ENCODE assay signal across 14 mouse cellular contexts in genomic region chr3:157582626-157583405, GRCm38 (mm10). TPM values are rescaled to one million over a fixed set of nuclear protein-coding genes. Genes with fewer than 3 reads are reported as not detected.
DNase-seq lines count a peak whose midpoint lies in the region; ATAC-seq and TF ChIP-seq lines count a peak whose summit lies in the region.
"Had no signal": no experiment of that assay in that cellular context is flagged by ENCODE, and none has a peak within 500 bp of the region (broad histone marks: within the 10 kb centered on the region; RNA-seq: fewer than 3 reads in every experiment).

No protein-coding gene starts in this region.

- TF ChIP-seq CTCF in stomach, postnatal 0 days (IDR thresholded peaks at IDR 0.05; ENCODE audit: low read depth): no peak

- H3K9ac ChIP-seq in forebrain, embryonic 11.5 days (ENCODE audit: low read length): no peak overlapping the region
- H3K9ac ChIP-seq in forebrain, embryonic 13.5 days: no peak overlapping the region
- H3K9ac ChIP-seq in neural tube, embryonic 13.5 days: no peak overlapping the region
- no peak overlapping the region for H3K9ac ChIP-seq in neural tube, embryonic 15.5 days (replicated peaks)
- no peak overlapping the region for H3K9ac ChIP-seq in limb, embryonic 12.5 days (replicated peaks)
- no peak overlapping the region for H3K9ac ChIP-seq in stomach, postnatal 0 days (ENCODE audit: low read length)

- WGBS in forebrain, embryonic 11.5 days: 42% methylated on average over 5 of the region's 5 CpGs
- WGBS in forebrain, embryonic 13.5 days: 34% methylated on average over 5 of the region's 5 CpGs
- WGBS in neural tube, embryonic 13.5 days: 45% methylated on average over 5 of the region's 5 CpGs
- WGBS in neural tube, embryonic 15.5 days: 39% methylated on average over 5 of the region's 5 CpGs
- WGBS in limb, embryonic 12.5 days: 47% methylated on average over 5 of the region's 5 CpGs
- WGBS in stomach, postnatal 0 days: 54% methylated on average over 5 of the region's 5 CpGs

- H3K36me3 ChIP-seq in forebrain, embryonic 11.5 days (ENCODE audit: control insufficient read depth, insufficient read depth, low read length): no peaks in the 10 kb centered on the region
- no peaks in the 10 kb centered on the region for H3K36me3 ChIP-seq in forebrain, embryonic 13.5 days (ENCODE audit: poor library complexity, severe bottlenecking)
- H3K36me3 ChIP-seq in neural tube, embryonic 13.5 days: no peaks in the 10 kb centered on the region
- H3K36me3 ChIP-seq in neural tube, embryonic 15.5 days: no peaks in the 10 kb centered on the region
- no peaks in the 10 kb centered on the region for H3K36me3 ChIP-seq in limb, embryonic 12.5 days
- H3K36me3 ChIP-seq in stomach, postnatal 0 days (ENCODE audit: control insufficient read depth, insufficient read depth, low read length): no peaks in the 10 kb centered on the region

- no peak overlapping the region for H3K4me2 ChIP-seq in forebrain, embryonic 11.5 days (ENCODE audit: low read depth, low read length, severe bottlenecking)
- no peak overlapping the region for H3K4me2 ChIP-seq in forebrain, embryonic 13.5 days
- H3K4me2 ChIP-seq in neural tube, embryonic 13.5 days: no peak overlapping the region
- H3K4me2 ChIP-seq in neural tube, embryonic 15.5 days: no peak overlapping the region
- no peak overlapping the region for H3K4me2 ChIP-seq in limb, embryonic 12.5 days
- no peak overlapping the region for H3K4me2 ChIP-seq in stomach, postnatal 0 days (replicated peaks; ENCODE audit: low read depth)
- H3K4me2 ChIP-seq: heart, embryonic 11.5 days had no signal

- no peak for DNase-seq in forebrain, embryonic 11.5 days (ENCODE audit: low spot score)
- peak; percentile 50 for DNase-seq in stomach, postnatal 0 days (ENCODE audit: low spot score)
- no peak for DNase-seq in Muller cell, postnatal 12 days (ENCODE audit: inconsistent ontology term)
- no peak for DNase-seq in urinary bladder, postnatal 14 days (ENCODE audit: low spot score)
- DNase-seq: cerebellum, postnatal 25 days; kidney, postnatal 25 days; left cerebral cortex, postnatal 4 days; right cerebral cortex, postnatal 25 days had no signal

- H3K27ac ChIP-seq in forebrain, embryonic 11.5 days (ENCODE audit: low read depth, low read length): no peak overlapping the region
- H3K27ac ChIP-seq in forebrain, embryonic 13.5 days: no peak overlapping the region
- H3K27ac ChIP-seq in neural tube, embryonic 13.5 days (replicated peaks): 0 out of 2 replicates have a peak overlapping the region, but pooled peaks have one; percentile 18
- no peak overlapping the region for H3K27ac ChIP-seq in neural tube, embryonic 15.5 days (replicated peaks)
- H3K27ac ChIP-seq in limb, embryonic 12.5 days: no peak overlapping the region
- H3K27ac ChIP-seq in stomach, postnatal 0 days (replicated peaks): no peak overlapping the region

- TF ChIP-seq EP300 in stomach, postnatal 0 days (optimal IDR thresholded peaks at IDR 0.05): no peak

- H3K4me3 ChIP-seq in forebrain, embryonic 11.5 days (ENCODE audit: low read depth, low read length): no peak overlapping the region
- no peak overlapping the region for H3K4me3 ChIP-seq in forebrain, embryonic 13.5 days
- H3K4me3 ChIP-seq in neural tube, embryonic 13.5 days: no peak overlapping the region
- no peak overlapping the region for H3K4me3 ChIP-seq in neural tube, embryonic 15.5 days (replicated peaks)
- no peak overlapping the region for H3K4me3 ChIP-seq in limb, embryonic 12.5 days (replicated peaks)
- no peak overlapping the region for H3K4me3 ChIP-seq in stomach, postnatal 0 days (ENCODE audit: low read depth, low read length)

- no peaks in the 10 kb centered on the region for H3K27me3 ChIP-seq in forebrain, embryonic 11.5 days (ENCODE audit: control insufficient read depth, insufficient read depth, low read length)
- no peaks in the 10 kb centered on the region for H3K27me3 ChIP-seq in forebrain, embryonic 13.5 days
- H3K27me3 ChIP-seq in neural tube, embryonic 13.5 days: no peaks in the 10 kb centered on the region
- H3K27me3 ChIP-seq in neural tube, embryonic 15.5 days (replicated peaks): no peaks in the 10 kb centered on the region
- peaks cover 3% of the 10 kb centered on the region; the same call in 1 of the 2 replicates for H3K27me3 ChIP-seq in limb, embryonic 12.5 days
- H3K27me3 ChIP-seq in stomach, postnatal 0 days (ENCODE audit: control insufficient read depth, insufficient read depth, low read length): no peaks in the 10 kb centered on the region
- H3K27me3 ChIP-seq: Patski had no signal

- no peaks in the 10 kb centered on the region for H3K9me3 ChIP-seq in forebrain, embryonic 11.5 days (ENCODE audit: control insufficient read depth, low read length)
- H3K9me3 ChIP-seq in forebrain, embryonic 13.5 days (replicated peaks): no peaks in the 10 kb centered on the region
- no peaks in the 10 kb centered on the region for H3K9me3 ChIP-seq in neural tube, embryonic 13.5 days
- H3K9me3 ChIP-seq in neural tube, embryonic 15.5 days (replicated peaks): no peaks in the 10 kb centered on the region
- H3K9me3 ChIP-seq in limb, embryonic 12.5 days: no peaks in the 10 kb centered on the region
- no peaks in the 10 kb centered on the region for H3K9me3 ChIP-seq in stomach, postnatal 0 days (ENCODE audit: control insufficient read depth, low read length)

- H3K4me1 ChIP-seq in forebrain, embryonic 11.5 days (replicated peaks; ENCODE audit: control insufficient read depth, insufficient read depth, low read length): peaks cover 2% of the 10 kb centered on the region; the same call in 1 of the 2 replicates
- peaks cover 6% of the 10 kb centered on the region; the same call in 1 of the 2 replicates for H3K4me1 ChIP-seq in forebrain, embryonic 13.5 days
- peaks cover 7% of the 10 kb centered on the region for H3K4me1 ChIP-seq in neural tube, embryonic 13.5 days (replicated peaks)
- 0 out of 2 replicates have a peak, but pooled peaks cover 5% of the 10 kb centered on the region for H3K4me1 ChIP-seq in neural tube, embryonic 15.5 days
- H3K4me1 ChIP-seq in limb, embryonic 12.5 days (replicated peaks): peaks cover 6% of the 10 kb centered on the region
- H3K4me1 ChIP-seq in stomach, postnatal 0 days (replicated peaks; ENCODE audit: control insufficient read depth, insufficient read depth): no peaks in the 10 kb centered on the region

- 0 out of 2 replicates have a peak, but pooled peaks have one; percentile 31 for ATAC-seq in forebrain, embryonic 11.5 days (replicated peaks; ENCODE audit: low FRiP score)
- ATAC-seq in forebrain, embryonic 13.5 days: no peak
- ATAC-seq in neural tube, embryonic 13.5 days (ENCODE audit: low read depth): no peak; the same call in 1 of the 2 replicates
- ATAC-seq in neural tube, embryonic 15.5 days (ENCODE audit: low FRiP score): no peak
- peak; percentile 64; the same call in 1 of the 2 replicates for ATAC-seq in limb, embryonic 12.5 days (ENCODE audit: insufficient number of reproducible peaks, insufficient read depth, low FRiP score, low TSS enrichment, low read depth)
- peak; percentile 71; the same call in 1 of the 2 replicates for ATAC-seq in stomach, postnatal 0 days (ENCODE audit: low FRiP score, low TSS enrichment)
- ATAC-seq: Patski had no signal

RNA-seq across cellular contexts. Expression of gene Ptger3, which starts 16.1 kb away (rescaled TPM):
- 1.3 and 1.9 TPM in 2 replicates for polyA plus RNA-seq in forebrain, embryonic 11.5 days (2014; fragmentation: Nextera tagmentation; extraction: Ambion mirVana)
- 0.93 and 1.1 TPM in 2 replicates for polyA plus RNA-seq in forebrain, embryonic 13.5 days (2015; fragmentation: Nextera tagmentation; extraction: Ambion mirVana)
- polyA plus RNA-seq in neural tube, embryonic 13.5 days (2015; fragmentation: Nextera tagmentation; extraction: Ambion mirVana): 4.4 and 5.1 TPM in 2 replicates
- polyA plus RNA-seq in neural tube, embryonic 15.5 days (2015; fragmentation: Nextera tagmentation; extraction: Ambion mirVana): 7.8 and 11.1 TPM in 2 replicates
- 1.5 and 1.7 TPM in 2 replicates for polyA plus RNA-seq in limb, embryonic 12.5 days (2016; fragmentation: Nextera tagmentation; extraction: Ambion mirVana)
- 17.4 and 17.8 TPM in 2 replicates for polyA plus RNA-seq in stomach, postnatal 0 days (2015; fragmentation: Nextera tagmentation; extraction: Ambion mirVana)

RNA-seq across cellular contexts. Expression of gene Zranb2, which starts 48.9 kb away (rescaled TPM):
- 148 and 174 TPM in 2 replicates for polyA plus RNA-seq in forebrain, embryonic 11.5 days (2014; fragmentation: Nextera tagmentation; extraction: Ambion mirVana)
- polyA plus RNA-seq in forebrain, embryonic 13.5 days (2015; fragmentation: Nextera tagmentation; extraction: Ambion mirVana): 141 and 144 TPM in 2 replicates
- polyA plus RNA-seq in neural tube, embryonic 13.5 days (2015; fragmentation: Nextera tagmentation; extraction: Ambion mirVana): 103 and 108 TPM in 2 replicates
- polyA plus RNA-seq in neural tube, embryonic 15.5 days (2015; fragmentation: Nextera tagmentation; extraction: Ambion mirVana): 92.2 and 92.7 TPM in 2 replicates
- 122 and 123 TPM in 2 replicates for polyA plus RNA-seq in limb, embryonic 12.5 days (2016; fragmentation: Nextera tagmentation; extraction: Ambion mirVana)
- polyA plus RNA-seq in stomach, postnatal 0 days (2015; fragmentation: Nextera tagmentation; extraction: Ambion mirVana): 37.6 and 42.1 TPM in 2 replicates

Comparison
In these comparisons a context has a peak if more than half of its experiments do, and no peak if none do; other contexts are left out.
1. ATAC-seq: peak in forebrain, embryonic 11.5 days (single experiment), limb, embryonic 12.5 days (single experiment) and stomach, postnatal 0 days (single experiment); none in forebrain, embryonic 13.5 days (single experiment), neural tube, embryonic 13.5 days (single experiment) and neural tube, embryonic 15.5 days (single experiment).